Mouse (Mus musculus) cerebellum, adult 9-10 months (tissue): ENCODE results near the gene Stxbp5.
"Not testable (repeated sequence)": the region's sequence is repeated elsewhere in the genome, so short reads cannot be mapped to it uniquely, and the experiment has no call there.

Experiments
- DNase-seq: peaks from one replicate; pipeline ENCODE4 v3.0.0; 2022

Stxbp5 gene

DNA sequence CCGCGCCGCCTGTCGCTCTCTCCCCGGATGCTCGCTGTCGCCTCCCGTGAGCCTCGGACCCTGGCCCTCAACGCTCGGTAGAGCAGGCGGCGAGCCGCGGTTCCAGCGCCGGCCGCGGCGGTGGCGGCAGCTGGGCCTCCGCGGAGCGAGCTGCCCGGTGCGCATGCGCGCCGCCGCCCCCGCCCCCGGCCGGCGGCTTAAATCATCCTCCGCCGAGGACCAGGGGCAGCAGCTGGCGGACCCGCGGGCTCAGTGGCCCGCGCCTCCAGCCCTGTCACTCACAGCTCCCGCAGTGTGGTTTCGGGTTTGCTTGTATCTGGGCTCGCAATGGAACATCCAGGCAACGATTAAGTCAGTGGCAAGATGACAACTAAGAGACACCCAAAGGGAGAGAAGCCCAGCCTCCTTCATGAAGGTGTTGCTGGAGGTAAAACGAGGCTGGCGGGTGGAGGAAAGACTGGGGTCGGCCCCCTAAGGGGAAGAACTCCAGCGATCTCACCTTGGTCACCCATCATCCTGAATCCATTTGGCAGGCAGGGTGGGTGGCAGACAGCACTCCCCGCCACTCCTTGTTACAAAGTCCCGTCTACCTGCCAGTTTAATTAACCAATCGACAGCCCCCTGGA lies at the start of gene Stxbp5:
TSS of gene Stxbp5 (minus strand) at position 9 of the 626 bp plus-strand sequence.
- peak; percentile 85 for DNase-seq

DNA sequence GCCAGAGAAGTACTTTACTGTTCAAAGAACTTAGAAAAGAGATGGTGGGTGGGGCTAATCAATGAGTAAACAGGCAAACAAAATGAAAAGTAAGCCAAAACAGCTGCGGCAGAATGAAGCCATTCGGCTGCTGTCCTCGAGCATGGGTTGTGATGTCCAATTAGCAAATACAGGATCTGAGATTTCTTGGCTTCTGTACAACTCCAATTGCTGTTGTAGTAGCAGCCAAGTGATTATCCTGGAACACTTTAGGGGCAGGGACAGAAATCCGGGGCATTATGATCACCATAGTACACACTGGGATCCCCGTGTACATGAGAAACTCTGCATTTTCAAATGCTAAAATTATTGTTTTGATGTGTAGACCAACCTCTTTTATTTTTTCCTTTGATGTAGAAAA lies 11.5 kb upstream of the Stxbp5 start:
- no peak for DNase-seq

GRCm38 (mm10) chr10:9907919-9908502 lies 7.1 kb upstream of the Stxbp5 start:
- no peak for DNase-seq

GRCm38 (mm10) chr10:9907519-9907918 lies 6.6 kb upstream of the Stxbp5 start:
- no peak for DNase-seq

DNA sequence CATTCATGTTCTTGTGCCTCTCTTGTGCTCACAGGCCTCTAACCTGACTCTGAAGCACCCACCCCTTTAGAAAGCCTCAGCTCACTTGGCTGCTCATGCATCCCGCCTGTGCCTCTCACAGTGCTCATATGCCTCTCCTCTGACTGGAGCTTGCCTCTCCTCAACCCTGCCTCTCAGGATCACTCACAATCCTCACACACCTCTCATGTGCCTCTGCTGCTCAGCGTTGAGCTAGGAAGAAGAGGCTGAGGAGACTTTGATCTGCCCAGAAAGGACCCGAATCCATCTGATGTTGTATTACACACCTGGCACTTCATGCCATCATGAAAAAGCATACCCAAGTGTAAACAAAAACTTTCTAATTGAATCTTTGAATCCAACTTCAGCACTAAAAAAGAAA lies 5.3 kb upstream of the Stxbp5 start:
- no peak for DNase-seq

- DNase-seq, result peak; percentile 94
These were observed 889 bp upstream of the Stxbp5 start for GRCm38 (mm10) chr10:9901697-9902239.

- peak; percentile 60 for DNase-seq
These were observed 386 bp downstream of the Stxbp5 start for GRCm38 (mm10) chr10:9900315-9901070.

- DNase-seq, result peak; percentile 65
These were observed 1.1 kb downstream of the Stxbp5 start for GRCm38 (mm10) chr10:9899816-9900215.

DNA sequence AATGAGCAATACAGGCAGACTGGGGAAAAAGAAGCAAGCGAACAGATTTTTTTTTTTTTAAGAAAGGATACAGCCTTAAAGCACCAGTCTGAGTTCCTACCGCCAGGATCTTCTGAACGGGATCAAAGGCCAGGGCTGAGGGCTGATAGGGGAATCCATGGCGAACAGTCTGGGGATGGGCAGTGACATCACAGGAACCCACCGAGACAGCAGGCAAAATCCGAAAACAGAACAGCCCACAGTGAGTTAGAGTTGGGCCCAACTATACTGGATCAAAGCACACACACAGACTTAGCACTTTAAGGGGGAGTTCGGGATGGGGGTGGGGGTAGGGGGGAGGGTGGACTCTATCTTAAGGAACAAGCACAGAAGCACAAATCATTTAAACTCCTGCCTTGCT lies 1.8 kb downstream of the Stxbp5 start:
- DNase-seq, result no peak

DNA sequence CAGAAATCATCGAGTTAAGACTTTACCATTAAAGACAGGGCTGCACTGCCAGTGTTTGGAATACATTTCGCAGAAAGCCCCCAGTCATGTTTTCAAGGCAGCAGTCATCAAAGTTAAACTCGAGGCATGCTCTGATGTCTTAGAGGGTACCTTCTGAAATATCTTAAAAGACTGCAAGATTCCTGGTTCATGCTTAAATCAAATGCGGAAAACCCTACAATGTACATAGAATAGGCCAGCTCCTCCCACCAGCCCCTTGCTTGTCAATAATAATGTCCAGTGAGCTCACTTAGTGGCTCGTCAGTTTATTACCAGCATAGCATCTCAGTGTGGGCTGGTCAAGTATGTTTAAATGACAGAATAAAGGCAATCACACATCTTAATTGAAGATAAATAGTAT lies 3.0 kb downstream of the Stxbp5 start:
- DNase-seq, result no peak

- DNase-seq, result peak; percentile 61
These were observed 7.3 kb downstream of the Stxbp5 start for GRCm38 (mm10) chr10:9893562-9893961.

- DNase-seq, result no peak
These were observed 11.2 kb downstream of the Stxbp5 start for GRCm38 (mm10) chr10:9889651-9890050.

DNA sequence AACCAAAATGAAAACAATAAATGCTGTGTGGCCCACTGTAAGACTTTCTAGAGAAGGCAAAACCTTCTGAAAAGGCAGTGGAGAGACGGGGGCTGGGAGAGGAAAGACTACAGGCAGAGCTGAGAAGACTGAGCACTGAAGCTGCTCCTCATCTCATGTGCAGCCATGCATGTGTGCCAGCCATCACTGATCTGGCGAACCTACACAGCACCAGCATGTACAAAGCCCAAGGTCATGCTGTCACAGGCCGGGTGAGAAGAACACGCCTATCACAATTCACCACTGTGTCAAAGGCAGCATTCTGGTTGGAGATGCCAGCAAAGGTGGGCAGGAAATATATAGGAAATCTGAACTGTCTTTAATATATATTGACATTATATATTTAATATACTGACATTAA lies 12.2 kb downstream of the Stxbp5 start:
- no peak for DNase-seq

DNA sequence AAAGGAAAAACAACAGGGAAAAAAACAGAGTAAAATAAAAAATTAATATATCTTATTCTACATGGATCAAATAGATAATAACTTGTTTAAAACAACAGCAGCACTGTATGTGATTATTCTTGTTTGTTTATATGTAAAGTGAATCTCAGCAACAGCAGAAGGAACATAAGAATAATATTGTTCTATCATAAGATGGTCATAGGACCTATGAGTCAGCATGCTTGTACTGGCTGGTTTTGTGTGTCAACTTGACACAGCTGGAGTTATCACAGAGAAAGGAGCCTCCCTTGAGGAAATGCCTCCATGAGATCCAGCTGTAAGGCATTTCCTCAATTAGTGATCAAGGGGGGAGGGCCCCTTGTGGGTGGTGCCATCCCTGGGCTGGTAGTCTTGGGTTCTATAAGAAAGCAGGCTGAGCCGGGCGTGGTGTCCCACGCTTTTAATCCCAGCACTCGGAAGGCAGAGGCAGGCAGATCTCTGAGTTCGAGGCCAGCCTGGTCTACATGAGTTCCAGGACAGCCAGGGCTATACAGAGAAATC lies 19.0 kb downstream of the Stxbp5 start:
- DNase-seq, result not testable (repeated sequence)

DNA sequence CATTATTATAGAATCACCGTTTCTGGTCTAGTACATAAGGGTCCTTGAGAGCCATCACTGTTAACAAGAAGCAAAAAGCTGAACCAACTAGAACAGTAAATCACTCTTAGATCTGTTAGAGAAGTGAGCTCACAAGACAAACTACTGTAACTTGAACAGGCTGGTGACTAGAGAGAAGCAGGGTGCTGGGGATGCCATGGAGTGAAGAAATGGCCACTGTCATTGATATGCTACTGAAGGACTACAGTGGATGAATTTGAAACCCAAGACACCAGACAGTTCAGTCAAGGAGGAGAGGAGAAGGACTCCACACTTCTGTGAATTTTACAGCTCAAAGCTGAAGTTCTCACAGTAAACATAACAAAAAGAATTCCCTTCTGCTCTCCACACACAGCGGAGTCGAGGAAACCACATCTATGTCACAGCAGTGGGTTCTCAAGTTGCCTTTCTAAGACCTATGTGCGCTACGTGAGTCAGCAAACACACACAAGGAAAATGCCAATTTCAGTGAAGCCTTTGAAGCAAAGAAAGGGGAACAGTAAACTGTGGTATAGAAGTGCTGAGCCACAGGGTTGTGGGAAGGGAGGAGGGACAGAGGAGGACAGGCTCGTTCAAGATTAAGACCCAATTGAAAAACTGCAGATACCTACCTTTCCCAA lies 20.7 kb downstream of the Stxbp5 start:
- DNase-seq, result no peak

GRCm38 (mm10) chr10:9878821-9879489 lies 21.9 kb downstream of the Stxbp5 start:
- DNase-seq, result peak; percentile 38

- no peak for DNase-seq
These were observed 25.0 kb downstream of the Stxbp5 start for GRCm38 (mm10) chr10:9875905-9876304.

DNA sequence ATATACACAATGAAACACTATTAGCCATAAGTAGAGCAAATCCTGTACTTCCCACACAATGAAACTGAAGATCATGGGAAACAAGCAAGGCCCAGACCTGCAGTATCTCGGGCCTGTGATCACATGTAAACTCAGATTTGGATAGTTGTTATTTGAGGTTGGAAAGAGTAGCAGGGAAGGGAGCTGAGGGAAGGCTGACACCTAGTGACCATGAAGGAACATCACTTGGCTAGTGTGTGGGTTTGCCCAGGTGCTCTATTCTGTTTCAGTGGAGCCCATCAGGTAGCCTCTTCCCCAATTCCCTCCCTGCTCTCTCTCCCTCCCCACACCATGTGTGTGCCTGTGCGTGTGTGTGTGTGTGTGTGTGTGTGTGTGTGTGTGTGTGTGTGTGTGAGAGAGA lies 28.7 kb downstream of the Stxbp5 start:
- DNase-seq, result peak; percentile 56

DNA sequence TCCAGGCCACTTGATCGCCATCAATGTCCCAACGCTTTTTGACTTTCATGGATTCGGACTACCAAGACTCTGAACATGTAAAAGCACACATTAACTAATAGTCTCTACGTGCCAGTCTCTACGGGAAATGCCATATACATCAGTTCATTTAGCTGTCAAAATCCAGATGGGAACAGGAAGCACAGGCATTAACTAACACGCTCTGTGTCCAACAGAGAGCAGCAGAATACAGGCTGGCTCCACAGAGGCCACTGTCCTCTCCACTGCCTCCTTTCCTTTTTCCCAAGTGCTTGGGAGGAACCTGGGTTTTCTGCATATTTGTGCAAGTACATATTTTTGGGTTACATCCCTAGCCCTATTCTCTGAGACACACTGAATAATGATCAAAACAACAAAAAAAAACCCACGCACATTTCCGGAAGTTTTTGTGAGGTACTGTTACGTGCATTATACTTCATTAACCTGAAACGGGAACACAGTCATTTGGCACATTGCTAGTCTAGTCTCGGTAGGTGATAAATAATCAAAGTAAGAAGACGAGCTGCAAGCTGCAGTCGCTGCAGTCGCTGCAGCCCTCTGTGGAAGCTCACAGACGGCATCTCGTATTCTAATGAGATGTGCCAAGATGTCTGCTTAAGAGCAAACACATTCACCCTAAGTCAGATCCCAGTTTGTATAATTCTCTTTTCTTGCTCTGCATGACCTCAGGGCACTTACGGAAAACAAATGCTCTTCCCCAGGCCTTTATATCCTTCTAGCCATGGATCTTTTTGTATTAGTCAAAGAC lies 33.9 kb downstream of the Stxbp5 start:
- DNase-seq, result no peak

DNA sequence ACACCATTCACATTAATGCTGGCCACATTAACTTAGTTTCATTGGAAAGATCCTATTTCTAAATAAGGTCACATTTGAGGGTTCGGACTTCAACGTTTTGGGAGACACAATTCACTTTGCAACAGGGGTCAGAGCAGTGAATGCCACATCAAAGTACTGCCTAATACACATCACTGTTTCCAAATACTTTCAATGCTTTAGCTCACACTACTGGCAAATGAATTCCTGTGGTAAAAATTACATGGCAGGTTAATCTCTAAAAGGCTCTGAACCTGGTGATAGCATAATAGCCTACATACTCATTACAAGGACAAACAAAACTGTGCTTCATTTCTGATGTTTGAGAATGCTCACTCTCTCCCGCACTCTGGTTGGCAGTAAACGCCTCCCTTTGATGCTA lies 40.9 kb downstream of the Stxbp5 start:
- DNase-seq, result no peak

GRCm38 (mm10) chr10:9859476-9859875 lies 41.4 kb downstream of the Stxbp5 start:
- no peak for DNase-seq

DNA sequence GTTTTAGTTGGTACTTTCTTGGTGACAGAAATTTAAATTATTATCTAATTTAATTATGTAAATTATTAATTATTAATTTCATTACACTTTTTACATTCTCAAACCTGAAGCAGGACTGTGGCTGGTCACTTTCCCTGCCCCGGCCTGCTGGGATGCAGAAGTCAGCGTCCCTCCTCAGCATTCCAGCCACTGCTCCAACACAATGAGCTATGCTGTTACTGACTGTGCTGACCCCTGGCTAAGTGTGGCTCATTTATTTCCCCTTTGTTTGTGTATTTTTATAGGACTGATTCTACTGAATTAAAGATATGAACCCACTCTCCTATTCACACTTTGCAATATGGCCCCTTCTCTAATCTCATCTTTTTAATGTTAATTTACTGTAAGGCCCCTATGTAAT lies 43.0 kb downstream of the Stxbp5 start:
- DNase-seq, result no peak
